Mouse (Mus musculus): ENCODE measurements around the gene Phldb3. TPM values are rescaled to one million over a fixed set of nuclear protein-coding genes. Genes with fewer than 3 reads are reported as not detected.

Phldb3 gene
- polyA plus RNA-seq, 1 experiment from 2014 or later = not detected

- Histone ChIP-seq H3K4me1 (peaks cover 12% of the 10 kb centered on the region), H3K9me3 (peaks cover 12% of the 10 kb centered on the region), H3K27me3 (replicated peaks; ENCODE audit: low read depth, poor library complexity, severe bottlenecking) (peaks cover 45% of the 10 kb centered on the region), H3K4me3 (no peak overlapping the region), H3K36me3 (replicated peaks) (no peaks in the 10 kb centered on the region), H3K27ac (replicated peaks) (no peak overlapping the region)
- 88% methylated on average over 6 of the region's 6 CpGs for WGBS
- no peak for DNase-seq (ENCODE audit: low spot score)
Observed at GRCm38 (mm10) chr7:24584876-24585275, 25.7 kb upstream of the Phldb3 start.

- 44% methylated on average over 16 of the region's 16 CpGs for WGBS
- DNase-seq (ENCODE audit: low spot score) = no peak
Observed at GRCm38 (mm10) chr7:24585995-24586394, 24.6 kb upstream of the Phldb3 start.

GRCm38 (mm10) chr7:24586828-24587227, 23.7 kb upstream of the Phldb3 start:
- Histone ChIP-seq H3K27me3 (replicated peaks; ENCODE audit: low read depth, poor library complexity, severe bottlenecking) (peaks cover 45% of the 10 kb centered on the region), H3K9me3 (peaks cover 12% of the 10 kb centered on the region), H3K27ac (replicated peaks) (no peak overlapping the region), H3K36me3 (replicated peaks) (no peaks in the 10 kb centered on the region), H3K4me1 (peaks cover 12% of the 10 kb centered on the region), H3K4me3 (peak overlapping the region; percentile 64)
- DNase-seq (ENCODE audit: low spot score) = peak; percentile 40
- 14% methylated on average over 8 of the region's 8 CpGs for WGBS

More at GRCm38 (mm10) chr7:24585995-24586394, 24.6 kb upstream of the Phldb3 start:
- Histone ChIP-seq H3K27ac (replicated peaks) (no peak overlapping the region), H3K27me3 (replicated peaks; ENCODE audit: low read depth, poor library complexity, severe bottlenecking) (peaks cover 45% of the 10 kb centered on the region), H3K4me3 (peak overlapping the region; percentile 1), H3K9me3 (peaks cover 12% of the 10 kb centered on the region), H3K36me3 (replicated peaks) (no peaks in the 10 kb centered on the region), H3K4me1 (peaks cover 12% of the 10 kb centered on the region)

- Histone ChIP-seq H3K4me3 (peak within 1 kb of the TSS; percentile 64), H3K27ac (replicated peaks) (peak within 1 kb of the TSS; percentile 79), H3K4me1 (peaks cover 17% of the 10 kb centered on the region), H3K27me3 (replicated peaks; ENCODE audit: low read depth, poor library complexity, severe bottlenecking) (peaks cover 45% of the 10 kb centered on the region), H3K9me3 (peaks cover 12% of the 10 kb centered on the region), H3K36me3 (replicated peaks) (no peaks in the 10 kb centered on the region)
- DNase-seq (ENCODE audit: low spot score) = peak; percentile 89
- 7% methylated on average over 30 of the region's 30 CpGs for WGBS
Observed at GRCm38 (mm10) chr7:24587330-24588105, 23.0 kb upstream of the Phldb3 start, which contains the start of the genes Ethe1 and Zfp575. Gene Ethe1 (plus strand): TSS chr7:24587543. Gene Zfp575 (minus strand): TSS chr7:24587641.

GRCm38 (mm10) chr7:24588336-24588735, 22.2 kb upstream of the Phldb3 start:
- peaks cover 45% of the 10 kb centered on the region for H3K27me3 ChIP-seq (replicated peaks; ENCODE audit: low read depth, poor library complexity, severe bottlenecking)
- H3K4me3 ChIP-seq = no peak overlapping the region
- H3K36me3 ChIP-seq (replicated peaks) = no peaks in the 10 kb centered on the region
- peaks cover 12% of the 10 kb centered on the region for H3K9me3 ChIP-seq
- WGBS = 89% methylated on average over 13 of the region's 13 CpGs
- no peak overlapping the region for H3K27ac ChIP-seq (replicated peaks)
- DNase-seq (ENCODE audit: low spot score) = no peak
- peaks cover 19% of the 10 kb centered on the region for H3K4me1 ChIP-seq

GRCm38 (mm10) chr7:24591735-24592134, 18.8 kb upstream of the Phldb3 start:
- 72% methylated on average over 5 of the region's 5 CpGs for WGBS
- Histone ChIP-seq H3K36me3 (replicated peaks) (no peaks in the 10 kb centered on the region), H3K4me1 (peaks cover 36% of the 10 kb centered on the region), H3K4me3 (no peak overlapping the region), H3K9me3 (0 out of 2 replicates have a peak, but pooled peaks cover 2% of the 10 kb centered on the region), H3K27ac (replicated peaks) (no peak overlapping the region), H3K27me3 (replicated peaks; ENCODE audit: low read depth, poor library complexity, severe bottlenecking) (peaks cover 46% of the 10 kb centered on the region)
- no peak for DNase-seq (ENCODE audit: low spot score)

- peaks cover 32% of the 10 kb centered on the region for H3K4me1 ChIP-seq
- H3K9me3 ChIP-seq = no peaks in the 10 kb centered on the region
- 67% methylated on average over 4 of the region's 4 CpGs for WGBS
- H3K27me3 ChIP-seq (replicated peaks; ENCODE audit: low read depth, poor library complexity, severe bottlenecking) = peaks cover 42% of the 10 kb centered on the region
- no peaks in the 10 kb centered on the region for H3K36me3 ChIP-seq (replicated peaks)
- H3K27ac ChIP-seq (replicated peaks) = no peak overlapping the region
- H3K4me3 ChIP-seq = no peak overlapping the region
- DNase-seq (ENCODE audit: low spot score) = no peak
Observed at GRCm38 (mm10) chr7:24592163-24592562, 18.4 kb upstream of the Phldb3 start.

GRCm38 (mm10) chr7:24592781-24593180, 17.8 kb upstream of the Phldb3 start:
- Histone ChIP-seq H3K36me3 (replicated peaks) (no peaks in the 10 kb centered on the region), H3K27me3 (replicated peaks; ENCODE audit: low read depth, poor library complexity, severe bottlenecking) (peaks cover 36% of the 10 kb centered on the region), H3K27ac (replicated peaks) (no peak overlapping the region), H3K9me3 (no peaks in the 10 kb centered on the region), H3K4me1 (peaks cover 26% of the 10 kb centered on the region), H3K4me3 (no peak overlapping the region)
- WGBS = 83% methylated on average over 6 of the region's 6 CpGs
- no peak for DNase-seq (ENCODE audit: low spot score)

GRCm38 (mm10) chr7:24593621-24594308, 16.8 kb upstream of the Phldb3 start:
- peak overlapping the region; percentile 77 for H3K27ac ChIP-seq (replicated peaks)
- WGBS = 2% methylated on average over 39 of the region's 39 CpGs
- peak; percentile 85 for DNase-seq (ENCODE audit: low spot score)
- no peaks in the 10 kb centered on the region for H3K9me3 ChIP-seq
- H3K36me3 ChIP-seq (replicated peaks) = no peaks in the 10 kb centered on the region
- H3K4me3 ChIP-seq = peak overlapping the region; percentile 79
- peaks cover 29% of the 10 kb centered on the region for H3K27me3 ChIP-seq (replicated peaks; ENCODE audit: low read depth, poor library complexity, severe bottlenecking)
- H3K4me1 ChIP-seq = peaks cover 26% of the 10 kb centered on the region

- 1% methylated on average over 13 of the region's 13 CpGs for WGBS
- Histone ChIP-seq H3K27me3 (replicated peaks; ENCODE audit: low read depth, poor library complexity, severe bottlenecking) (peaks cover 29% of the 10 kb centered on the region), H3K4me3 (peak overlapping the region; percentile 79), H3K27ac (replicated peaks) (peak overlapping the region; percentile 77; the same call in 1 of the 2 replicates), H3K4me1 (peaks cover 26% of the 10 kb centered on the region), H3K36me3 (replicated peaks) (no peaks in the 10 kb centered on the region), H3K9me3 (no peaks in the 10 kb centered on the region)
- DNase-seq (ENCODE audit: low spot score) = peak; percentile 42
Observed at GRCm38 (mm10) chr7:24594309-24594803, 16.2 kb upstream of the Phldb3 start.

- H3K4me3 ChIP-seq = 0 out of 2 replicates have a peak overlapping the region, but pooled peaks have one; percentile 79
- no peak overlapping the region for H3K27ac ChIP-seq (replicated peaks)
- no peaks in the 10 kb centered on the region for H3K36me3 ChIP-seq (replicated peaks)
- 77% methylated on average over 2 of the region's 2 CpGs for WGBS
- DNase-seq (ENCODE audit: low spot score) = no peak
- H3K9me3 ChIP-seq = no peaks in the 10 kb centered on the region
- H3K27me3 ChIP-seq (replicated peaks; ENCODE audit: low read depth, poor library complexity, severe bottlenecking) = peaks cover 29% of the 10 kb centered on the region
- peaks cover 26% of the 10 kb centered on the region for H3K4me1 ChIP-seq
Observed at GRCm38 (mm10) chr7:24595464-24595863, 15.1 kb upstream of the Phldb3 start.

GRCm38 (mm10) chr7:24598121-24598520, 12.4 kb upstream of the Phldb3 start:
- WGBS = 75% methylated on average over 4 of the region's 4 CpGs
- no peak for DNase-seq (ENCODE audit: low spot score)
- H3K4me1 ChIP-seq = peaks cover 24% of the 10 kb centered on the region
- no peak overlapping the region for H3K27ac ChIP-seq (replicated peaks)
- no peaks in the 10 kb centered on the region for H3K36me3 ChIP-seq (replicated peaks)
- no peaks in the 10 kb centered on the region for H3K9me3 ChIP-seq
- peaks cover 29% of the 10 kb centered on the region for H3K27me3 ChIP-seq (replicated peaks; ENCODE audit: low read depth, poor library complexity, severe bottlenecking)
- no peak overlapping the region for H3K4me3 ChIP-seq
